Mouse (Mus musculus) MEL (cell line): Measurements from ENCODE around the gene Fmc1.
A peak's percentile ranks its signal among the peaks of the same experiment; 100 is the strongest.

Source experiments
- CTCF ChIP-seq, 3 experiments: IDR thresholded peaks in 2 of 3; conservative IDR thresholded peaks in 1 of 3; 2 replicates each; pipeline ENCODE4 v1.5.1; 2011 to 2012; ENCODE audit warnings: low read length in 3 of 3, low read depth in 2 of 3, mild to moderate bottlenecking in 2 of 3, improper control_type of control experiment in 1 of 3, inconsistent platforms in 1 of 3, mixed read lengths in 1 of 3, moderate library complexity in 1 of 3; ENCODE audit not compliant: control insufficient read depth in 1 of 3, insufficient read depth in 1 of 3, poor library complexity in 1 of 3, severe bottlenecking in 1 of 3
- GABPA ChIP-seq: IDR thresholded peaks from 2 replicates; pipeline ENCODE4 v1.6.1; 2012; ENCODE audit warnings: low read depth, mild to moderate bottlenecking, inconsistent platforms, low read length, improper control_type of control experiment, moderate library complexity
- MAX ChIP-seq: IDR thresholded peaks from 2 replicates; pipeline ENCODE4 v1.6.1; 2011; ENCODE audit warnings: low read length, improper control_type of control experiment
- POLR2A ChIP-seq, 2 experiments: IDR thresholded peaks; 2 replicates each; pipeline ENCODE4 v1.6.1; 2011 to 2012; ENCODE audit warnings: low read length in 2 of 2, mild to moderate bottlenecking in 2 of 2, control low read depth in 1 of 2, improper control_type of control experiment in 1 of 2, low read depth in 1 of 2, moderate library complexity in 1 of 2; ENCODE audit not compliant: control insufficient read depth in 1 of 2, insufficient read depth in 1 of 2, poor library complexity in 1 of 2
- POLR2AphosphoS2 ChIP-seq: IDR thresholded peaks from 2 replicates; pipeline ENCODE4 v1.6.1; 2011; ENCODE audit warnings: low read length, improper control_type of control experiment
- ZC3H11A ChIP-seq: IDR thresholded peaks from 2 replicates; pipeline ENCODE4 v1.6.1; 2012; ENCODE audit warnings: low read depth, mild to moderate bottlenecking, inconsistent platforms, low read length, improper control_type of control experiment

DNA sequence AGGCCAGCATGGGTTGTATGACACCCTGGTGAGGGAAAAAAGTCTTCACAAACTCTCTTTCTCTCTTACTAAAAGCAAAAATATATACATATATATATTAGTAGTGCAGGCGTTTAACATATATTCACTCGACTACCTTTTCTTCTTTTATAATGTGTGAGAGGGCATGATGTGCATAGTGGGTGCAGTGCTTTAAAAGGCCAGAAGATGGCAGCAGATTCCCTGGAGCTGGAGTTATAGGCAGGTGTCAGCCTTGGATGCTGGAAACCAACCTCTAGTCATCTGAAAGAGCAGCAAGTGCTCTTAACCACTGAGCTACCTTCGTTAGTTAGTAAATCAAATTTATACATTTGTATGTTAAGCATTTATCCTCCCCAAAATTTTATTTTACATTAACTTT is 40.8 kb upstream of the Fmc1 start:
- TF ChIP-seq ZC3H11A (peak; percentile 56), GABPA (no peak), POLR2AphosphoS2 (no peak; the same call in 1 of the 2 replicates), MAX (no peak), CTCF (IDR thresholded peaks at IDR 0.05 in 2 of 3, conservative IDR thresholded peaks at IDR 0.05 in 1 of 3; ENCODE audit: control insufficient read depth in 1 of 3, insufficient read depth in 1 of 3, low read depth in 2 of 3, low read length in 3 of 3, poor library complexity in 1 of 3, severe bottlenecking in 1 of 3) (peak; percentile 84 to 92 (median 92)), POLR2A (IDR thresholded peaks at IDR 0.05; ENCODE audit: control insufficient read depth in 1 of 2, insufficient read depth in 1 of 2, low read depth in 1 of 2, low read length in 2 of 2, poor library complexity in 1 of 2) (no peak)
